Mouse (Mus musculus): ENCODE data around the gene Gm20388.
"Not testable (repeated sequence)": the region's sequence is repeated elsewhere in the genome, so short reads cannot be mapped to it uniquely, and the experiment has no call there.

The Gm20388 gene

GRCm38 (mm10) chr8:123575386-123575785 is 3664.7 kb downstream of the Gm20388 start:
- peak in 1 of 2 experiments; percentile 7 for DNase-seq

- DNase-seq: peak; percentile 1 to 9
Measured at GRCm38 (mm10) chr8:123600666-123601172, 3690.1 kb downstream of the Gm20388 start.

GRCm38 (mm10) chr8:123601457-123601856 is 3690.8 kb downstream of the Gm20388 start:
- DNase-seq: not testable (repeated sequence)

- peak in 1 of 2 experiments; percentile 1 for DNase-seq
Measured at GRCm38 (mm10) chr8:123612652-123613051, 3702.0 kb downstream of the Gm20388 start.

GRCm38 (mm10) chr8:123623523-123623922 is 3712.9 kb downstream of the Gm20388 start:
- DNase-seq: not testable (repeated sequence)

GRCm38 (mm10) chr8:123624274-123624673 is 3713.6 kb downstream of the Gm20388 start:
- DNase-seq: no peak

- DNase-seq: no peak
Measured at GRCm38 (mm10) chr8:123624702-123625101, 3714.1 kb downstream of the Gm20388 start.

- DNase-seq: no peak
Measured at GRCm38 (mm10) chr8:123625717-123626116, 3715.1 kb downstream of the Gm20388 start.

GRCm38 (mm10) chr8:123627410-123628147 is 3716.9 kb downstream of the Gm20388 start:
- no peak for DNase-seq

- DNase-seq: peak; percentile 77 to 81
Measured at GRCm38 (mm10) chr8:123628253-123628967, 3717.8 kb downstream of the Gm20388 start.

- DNase-seq: peak; percentile 81 to 90
Measured at GRCm38 (mm10) chr8:123628968-123629755, 3718.5 kb downstream of the Gm20388 start.

GRCm38 (mm10) chr8:123630058-123630457 is 3719.4 kb downstream of the Gm20388 start:
- no peak for DNase-seq

GRCm38 (mm10) chr8:123630841-123631251 is 3720.2 kb downstream of the Gm20388 start:
- no peak for DNase-seq

GRCm38 (mm10) chr8:123631746-123632145 is 3721.1 kb downstream of the Gm20388 start:
- DNase-seq: not testable (repeated sequence)

- DNase-seq: no peak
Measured at GRCm38 (mm10) chr8:123632257-123632656, 3721.6 kb downstream of the Gm20388 start.

GRCm38 (mm10) chr8:123633801-123634200 is 3723.2 kb downstream of the Gm20388 start:
- no peak for DNase-seq

GRCm38 (mm10) chr8:123634395-123635131 is 3723.9 kb downstream of the Gm20388 start:
- no peak for DNase-seq

- no peak for DNase-seq
Measured at GRCm38 (mm10) chr8:123635671-123636070, 3725.0 kb downstream of the Gm20388 start.

GRCm38 (mm10) chr8:123643330-123644051 is 3732.8 kb downstream of the Gm20388 start:
- DNase-seq: peak; percentile 62 to 81

- peak; percentile 27 to 33 for DNase-seq
Measured at GRCm38 (mm10) chr8:123645229-123645628, 3734.6 kb downstream of the Gm20388 start.
